Mouse (Mus musculus) neural tube, embryonic 14.5 days (tissue): Measurements from ENCODE around the gene Pi4k2b. TPM values are rescaled to one million over a fixed set of nuclear protein-coding genes. Genes with fewer than 3 reads are reported as not detected.

ENCODE experiments used
- ATAC-seq: fragments of 200-750 bp; cut with Nextera tagmentation; 2 replicates; pipeline ENCODE4 v1.8.0; 2017; ENCODE audit warnings: low read depth, mild to moderate bottlenecking, moderate TSS enrichment, moderate library complexity
- H3K27ac ChIP-seq: fragments of 300-500 bp; sonication (generic); 2 replicates; pipeline ENCODE4 v1.5.1; 2014; ENCODE audit warnings: low read depth, mild to moderate bottlenecking, control low read depth, low read length, moderate library complexity, mixed read lengths
- H3K27me3 ChIP-seq: fragments of 300-500 bp; sonication (generic); 2 replicates; pipeline ENCODE4 v1.6.1; 2014; ENCODE audit warnings: low read length; ENCODE audit not compliant: control insufficient read depth, insufficient read depth
- H3K36me3 ChIP-seq: fragments of 300-500 bp; sonication (generic); 2 replicates; pipeline ENCODE4 v1.6.1; 2014; ENCODE audit warnings: low read length, mixed read lengths; ENCODE audit not compliant: control insufficient read depth, insufficient read depth
- H3K4me1 ChIP-seq: fragments of 300-500 bp; sonication (generic); 2 replicates; pipeline ENCODE4 v1.6.1; 2014; ENCODE audit warnings: low read length; ENCODE audit not compliant: control insufficient read depth, insufficient read depth
- H3K4me2 ChIP-seq: fragments of 300-500 bp; sonication (generic); 2 replicates; pipeline ENCODE4 v1.6.1; 2014; ENCODE audit warnings: mild to moderate bottlenecking, low read depth, low read length, control low read depth
- H3K4me3 ChIP-seq: fragments of 300-500 bp; sonication (generic); 2 replicates; pipeline ENCODE4 v1.5.1; 2014; ENCODE audit warnings: low read depth, low read length, control low read depth, mixed read lengths
- H3K9ac ChIP-seq: fragments of 300-500 bp; sonication (generic); replicated peaks from 2 replicates; pipeline ENCODE4 v1.6.1; 2014; ENCODE audit warnings: low read depth, mild to moderate bottlenecking, control low read depth, low read length, mixed read lengths
- H3K9me3 ChIP-seq: fragments of 300-500 bp; sonication (generic); 2 replicates; pipeline ENCODE4 v1.6.1; 2016; ENCODE audit warnings: low read length; ENCODE audit not compliant: control insufficient read depth
- WGBS: fragments of 180-500 bp; shearing (Covaris S2); extraction: QIAGEN DNeasy Blood & Tissue Kit; methylation state at CpG from one replicate; pipeline ENCODE4 v1.1.7; 2014; 5-methylcytosine and 5-hydroxymethylcytosine counted together
- polyA plus RNA-seq: library from polyadenylated mRNA; unstranded; fragments of >200 nt; fragmentation: Nextera tagmentation; extraction: Ambion mirVana; gene quantifications from 2 replicates; pipeline ENCODE4 v1.2.1, GENCODE M21; 2014

Pi4k2b gene
- polyA plus RNA-seq, 1 experiment from 2014 or later: 4.6 TPM

DNA sequence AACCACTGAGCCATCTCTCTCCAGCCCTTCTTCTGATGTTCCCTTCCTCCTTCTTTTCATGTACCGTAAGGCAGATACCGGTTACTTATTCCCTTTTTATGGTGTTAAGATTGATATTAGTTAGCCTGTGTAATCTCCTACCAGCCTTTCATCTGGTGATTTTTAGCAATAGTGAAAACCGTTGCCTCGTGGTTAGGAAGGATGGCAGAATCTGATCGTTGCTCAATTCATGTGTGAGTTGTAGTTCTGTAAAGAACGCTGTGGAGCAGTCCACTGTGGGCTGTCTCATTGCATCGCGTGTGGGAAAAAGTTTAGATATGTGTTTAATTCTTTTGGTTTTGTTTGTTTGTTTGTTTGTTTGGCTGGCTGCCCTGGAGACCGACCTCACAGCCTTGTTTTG is 51.9 kb downstream of the Pi4k2b start:
- peaks cover 16% of the 10 kb centered on the region; the same call in 1 of the 2 replicates for H3K36me3 ChIP-seq
- no peaks in the 10 kb centered on the region for H3K9me3 ChIP-seq
- H3K4me1 ChIP-seq: no peaks in the 10 kb centered on the region
- H3K27ac ChIP-seq: no peak overlapping the region
- no peaks in the 10 kb centered on the region for H3K27me3 ChIP-seq
- no peak overlapping the region for H3K4me3 ChIP-seq
- no peak overlapping the region for H3K4me2 ChIP-seq
- 95% methylated on average over 9 of the region's 9 CpGs for whole genome bisulfite sequencing
- no peak overlapping the region for H3K9ac ChIP-seq
- ATAC-seq: no peak

DNA sequence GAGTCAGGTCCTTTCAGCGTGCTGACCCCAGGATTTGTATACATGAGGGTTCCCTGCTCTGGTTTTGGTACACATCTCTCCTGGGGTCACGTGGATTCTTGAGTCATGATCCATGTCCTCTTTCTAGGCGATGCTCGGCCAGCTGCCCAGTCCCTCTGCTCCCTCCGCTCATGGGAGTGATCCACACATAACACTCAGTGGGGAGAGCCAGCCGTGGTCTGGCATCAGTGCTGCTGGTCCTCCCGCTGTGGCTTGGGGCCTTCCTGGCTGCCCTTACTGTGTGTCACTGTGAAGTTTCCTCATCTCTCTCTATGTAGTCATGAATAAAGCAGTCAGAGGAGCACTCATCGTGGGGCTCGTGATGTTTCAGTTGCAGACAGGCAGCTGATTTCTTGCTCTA is 52.7 kb downstream of the Pi4k2b start:
- ATAC-seq: no peak
- no peak overlapping the region for H3K9ac ChIP-seq
- H3K27ac ChIP-seq: no peak overlapping the region
- H3K36me3 ChIP-seq: peaks cover 17% of the 10 kb centered on the region; the same call in 1 of the 2 replicates
- H3K4me1 ChIP-seq: no peaks in the 10 kb centered on the region
- H3K4me2 ChIP-seq: no peak overlapping the region
- 95% methylated on average over 9 of the region's 9 CpGs for WGBS
- H3K9me3 ChIP-seq: no peaks in the 10 kb centered on the region
- H3K27me3 ChIP-seq: no peaks in the 10 kb centered on the region
- H3K4me3 ChIP-seq: no peak overlapping the region

- no peak overlapping the region for H3K4me2 ChIP-seq
- no peak overlapping the region for H3K9ac ChIP-seq
- no peaks in the 10 kb centered on the region for H3K4me1 ChIP-seq
- 94% methylated on average over 12 of the region's 12 CpGs for WGBS
- ATAC-seq: no peak
- H3K27ac ChIP-seq: no peak overlapping the region
- H3K27me3 ChIP-seq: no peaks in the 10 kb centered on the region
- H3K36me3 ChIP-seq: peaks cover 17% of the 10 kb centered on the region; the same call in 1 of the 2 replicates
- H3K4me3 ChIP-seq: no peak overlapping the region
- H3K9me3 ChIP-seq: no peaks in the 10 kb centered on the region
Measured at GRCm38 (mm10) chr5:52799274-52799985, 58.1 kb downstream of the Pi4k2b start.

DNA sequence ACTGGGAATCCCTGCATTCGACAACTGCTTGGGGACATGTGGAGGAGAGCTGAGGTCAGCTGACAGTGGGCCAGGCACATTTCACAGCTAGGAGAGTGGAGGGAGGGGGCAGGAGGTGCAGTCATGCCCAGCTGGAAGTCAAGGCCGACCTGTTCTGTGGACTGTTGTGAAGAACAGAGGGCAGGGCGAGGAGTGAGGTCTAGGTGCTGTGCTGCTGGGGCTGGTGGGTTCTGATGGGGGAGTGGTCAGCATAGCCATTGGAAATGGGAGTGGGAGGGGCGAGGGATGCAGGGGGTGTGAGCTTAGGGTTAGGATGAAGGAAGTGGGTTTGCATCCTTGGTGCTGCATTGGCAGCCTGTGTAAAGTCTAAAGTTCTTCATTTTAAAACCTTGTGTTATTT is 64.4 kb downstream of the Pi4k2b start:
- 82% methylated on average over 4 of the region's 4 CpGs for WGBS
- no peaks in the 10 kb centered on the region for H3K4me1 ChIP-seq
- H3K36me3 ChIP-seq: no peaks in the 10 kb centered on the region
- no peak overlapping the region for H3K9ac ChIP-seq
- no peak overlapping the region for H3K4me2 ChIP-seq
- no peak overlapping the region for H3K4me3 ChIP-seq
- H3K9me3 ChIP-seq: no peaks in the 10 kb centered on the region
- H3K27ac ChIP-seq: no peak overlapping the region
- no peaks in the 10 kb centered on the region for H3K27me3 ChIP-seq
- ATAC-seq: no peak

- Histone ChIP-seq H3K4me1 (no peaks in the 10 kb centered on the region), H3K9me3 (no peaks in the 10 kb centered on the region), H3K27ac (no peak overlapping the region), H3K4me2 (no peak overlapping the region), H3K27me3 (no peaks in the 10 kb centered on the region), H3K4me3 (no peak overlapping the region), H3K9ac (no peak overlapping the region), H3K36me3 (no peaks in the 10 kb centered on the region)
- 87% methylated on average over 8 of the region's 8 CpGs for WGBS
- no peak for ATAC-seq
Measured at GRCm38 (mm10) chr5:52806349-52806748, 65.0 kb downstream of the Pi4k2b start.

DNA sequence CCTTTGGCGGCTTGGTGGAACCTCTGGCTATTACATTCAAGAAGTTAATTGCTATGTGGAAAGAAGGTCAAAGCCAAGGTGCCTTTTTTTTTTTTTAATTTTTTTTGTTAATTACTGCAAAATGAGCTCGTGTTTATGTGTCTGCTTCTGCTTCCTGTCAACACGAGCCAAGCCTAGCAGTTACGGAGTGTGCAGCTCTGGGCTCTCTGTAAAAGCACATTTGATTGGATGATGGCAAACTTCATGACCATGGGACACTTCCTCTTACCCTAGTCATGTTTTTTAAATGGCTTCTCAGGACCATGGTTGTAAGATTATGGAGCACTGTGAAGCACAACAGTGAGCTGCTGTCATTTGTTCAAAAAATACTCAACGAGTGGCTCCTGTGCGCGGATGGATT is 65.7 kb downstream of the Pi4k2b start:
- no peak for ATAC-seq
- WGBS: 95% methylated on average over 7 of the region's 7 CpGs

GRCm38 (mm10) chr5:52810446-52810845 is 69.1 kb downstream of the Pi4k2b start:
- Histone ChIP-seq H3K27ac (no peak overlapping the region), H3K4me2 (no peak overlapping the region), H3K4me1 (no peaks in the 10 kb centered on the region), H3K27me3 (no peaks in the 10 kb centered on the region), H3K36me3 (no peaks in the 10 kb centered on the region), H3K9ac (no peak overlapping the region), H3K4me3 (no peak overlapping the region), H3K9me3 (no peaks in the 10 kb centered on the region)
- ATAC-seq: no peak
- 94% methylated on average over 6 of the region's 6 CpGs for WGBS

More for the DNA sequence above, 65.7 kb downstream of the Pi4k2b start:
- H3K36me3 ChIP-seq: no peaks in the 10 kb centered on the region
- no peaks in the 10 kb centered on the region for H3K9me3 ChIP-seq
- H3K4me3 ChIP-seq: no peak overlapping the region
- H3K27me3 ChIP-seq: no peaks in the 10 kb centered on the region
- no peak overlapping the region for H3K9ac ChIP-seq
- H3K27ac ChIP-seq: no peak overlapping the region
- H3K4me1 ChIP-seq: no peaks in the 10 kb centered on the region
- no peak overlapping the region for H3K4me2 ChIP-seq

- H3K27me3 ChIP-seq: no peaks in the 10 kb centered on the region
- H3K4me1 ChIP-seq: no peaks in the 10 kb centered on the region
- no peaks in the 10 kb centered on the region for H3K36me3 ChIP-seq
- H3K4me2 ChIP-seq: no peak overlapping the region
- no peaks in the 10 kb centered on the region for H3K9me3 ChIP-seq
- no peak overlapping the region for H3K27ac ChIP-seq
- H3K9ac ChIP-seq: no peak overlapping the region
- 92% methylated on average over 14 of the region's 14 CpGs for WGBS
- no peak for ATAC-seq
- no peak overlapping the region for H3K4me3 ChIP-seq
Measured at GRCm38 (mm10) chr5:52811056-52811455, 69.7 kb downstream of the Pi4k2b start.

GRCm38 (mm10) chr5:52812456-52812855 is 71.1 kb downstream of the Pi4k2b start:
- Histone ChIP-seq H3K36me3 (no peaks in the 10 kb centered on the region), H3K9me3 (no peaks in the 10 kb centered on the region), H3K9ac (no peak overlapping the region), H3K27me3 (no peaks in the 10 kb centered on the region), H3K4me3 (no peak overlapping the region), H3K4me1 (no peaks in the 10 kb centered on the region), H3K4me2 (no peak overlapping the region), H3K27ac (no peak overlapping the region)
- WGBS: 76% methylated on average over 10 of the region's 10 CpGs
- ATAC-seq: no peak
